Mouse (Mus musculus) small intestine, adult 2 months (tissue): ENCODE data around the gene Eaf2. TPM values are rescaled to one million over a fixed set of nuclear protein-coding genes. Genes with fewer than 3 reads are reported as not detected.

Experiments
- H3K27ac ChIP-seq: fragments of 200-500 bp; 2 replicates; pipeline ENCODE4 v1.5.1; 2012; ENCODE audit warnings: low read depth, low read length, control low read depth, inconsistent platforms; ENCODE audit not compliant: insufficient read depth
- H3K27me3 ChIP-seq: fragments of 200-500 bp; 2 replicates; pipeline ENCODE4 v1.6.1; 2012; ENCODE audit warnings: mild to moderate bottlenecking, moderate library complexity, low read length, inconsistent platforms; ENCODE audit not compliant: control insufficient read depth, insufficient read depth
- H3K36me3 ChIP-seq: fragments of 200-500 bp; 2 replicates; pipeline ENCODE4 v1.6.1; 2012; ENCODE audit warnings: mild to moderate bottlenecking, low read length, control low read depth, inconsistent platforms; ENCODE audit not compliant: control insufficient read depth, insufficient read depth
- H3K4me1 ChIP-seq: fragments of 200-500 bp; 2 replicates; pipeline ENCODE4 v1.6.1; 2012; ENCODE audit warnings: low read length, inconsistent platforms, mixed read lengths; ENCODE audit not compliant: control insufficient read depth, insufficient read depth, insufficient read length
- H3K4me3 ChIP-seq: fragments of 200-500 bp; 2 replicates; pipeline ENCODE4 v1.5.1; 2012; ENCODE audit warnings: low read depth, mild to moderate bottlenecking, control low read depth, inconsistent platforms, low read length, moderate library complexity
- CTCF ChIP-seq: fragments of 200-500 bp; IDR thresholded peaks from 2 replicates; pipeline ENCODE4 v1.5.1; 2012; ENCODE audit warnings: low read depth, mild to moderate bottlenecking, control low read depth, inconsistent platforms, low read length, moderate library complexity, mixed read lengths; ENCODE audit not compliant: insufficient replicate concordance, insufficient read length; ENCODE audit errors: extremely low read depth
- POLR2A ChIP-seq: fragments of 200-500 bp; IDR thresholded peaks from 2 replicates; pipeline ENCODE4 v1.6.1; 2012; ENCODE audit warnings: low read depth, mild to moderate bottlenecking, control low read depth, inconsistent platforms, low read length, moderate library complexity
- WGBS: fragments of 180-500 bp; shearing (Covaris S2); methylation state at CpG from one replicate; pipeline ENCODE4 v1.1.7; 2018; 5-methylcytosine and 5-hydroxymethylcytosine counted together
- polyA plus RNA-seq: library from polyadenylated mRNA; depleted of rRNA; stranded (reverse); fragments of >200 nt; gene quantifications from 2 replicates; pipeline ENCODE4 v1.2.3, GENCODE M21; 2012

Gene Eaf2
- polyA plus RNA-seq, 1 experiment, result 2.4 TPM

- no peak overlapping the region for H3K27ac ChIP-seq
- H3K4me3 ChIP-seq, result no peak overlapping the region
- no peak for TF ChIP-seq POLR2A
- no peak for TF ChIP-seq CTCF
- H3K4me1 ChIP-seq, result no peaks in the 10 kb centered on the region
- WGBS, result 41% methylated on average over 5 of the region's 5 CpGs
- no peaks in the 10 kb centered on the region for H3K27me3 ChIP-seq
- H3K36me3 ChIP-seq, result no peaks in the 10 kb centered on the region
Measured at GRCm38 (mm10) chr16:36772996-36773395, 101.8 kb downstream of the Eaf2 start.

DNA sequence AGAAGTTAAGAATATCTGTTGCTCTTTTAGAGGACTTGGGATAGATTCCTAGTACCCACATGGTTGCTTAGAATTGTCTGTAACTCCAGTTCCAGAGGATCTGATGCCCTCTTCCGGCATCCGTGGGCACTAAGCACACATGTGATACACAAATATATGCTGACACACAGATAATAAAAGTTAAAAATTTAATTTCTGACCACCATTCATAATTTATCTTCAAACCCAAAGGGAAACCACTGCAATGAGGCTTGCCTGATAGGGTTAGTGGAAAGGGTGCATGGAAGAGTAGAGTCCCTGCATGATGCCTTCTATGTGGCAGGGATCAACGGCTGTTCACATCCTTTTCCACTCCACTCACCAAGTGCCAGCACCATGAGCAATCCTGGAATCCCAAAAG, 103.1 kb downstream of the Eaf2 start:
- 92% methylated on average over 3 of the region's 3 CpGs for WGBS
- Histone ChIP-seq H3K27me3 (no peaks in the 10 kb centered on the region), H3K4me3 (no peak overlapping the region), H3K27ac (no peak overlapping the region), H3K4me1 (no peaks in the 10 kb centered on the region), H3K36me3 (no peaks in the 10 kb centered on the region)
- TF ChIP-seq CTCF (no peak), POLR2A (no peak)

DNA sequence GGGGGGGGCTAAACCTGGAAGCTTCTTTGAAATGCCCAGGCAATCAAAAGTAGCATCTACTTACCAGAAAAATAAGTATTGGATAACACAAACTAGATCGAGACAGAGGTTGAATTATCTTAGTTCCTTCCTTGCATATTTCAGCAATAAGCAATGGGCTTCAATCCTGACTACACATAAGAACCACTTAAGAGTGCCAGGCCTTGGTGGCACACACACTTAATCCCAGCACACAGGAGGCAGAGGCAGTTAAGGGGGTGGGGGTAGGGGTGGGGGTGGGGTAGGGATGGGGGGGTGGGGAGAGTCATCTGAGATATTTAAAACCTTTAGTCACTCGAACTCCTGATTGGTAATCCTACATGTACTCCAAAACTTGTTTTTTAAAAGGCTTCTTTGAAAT, 103.6 kb downstream of the Eaf2 start:
- Histone ChIP-seq H3K4me1 (no peaks in the 10 kb centered on the region), H3K4me3 (no peak overlapping the region), H3K36me3 (no peaks in the 10 kb centered on the region), H3K27me3 (no peaks in the 10 kb centered on the region), H3K27ac (no peak overlapping the region)
- WGBS, result 87% methylated on average over 2 of the region's 2 CpGs
- TF ChIP-seq POLR2A (no peak), CTCF (no peak)

DNA sequence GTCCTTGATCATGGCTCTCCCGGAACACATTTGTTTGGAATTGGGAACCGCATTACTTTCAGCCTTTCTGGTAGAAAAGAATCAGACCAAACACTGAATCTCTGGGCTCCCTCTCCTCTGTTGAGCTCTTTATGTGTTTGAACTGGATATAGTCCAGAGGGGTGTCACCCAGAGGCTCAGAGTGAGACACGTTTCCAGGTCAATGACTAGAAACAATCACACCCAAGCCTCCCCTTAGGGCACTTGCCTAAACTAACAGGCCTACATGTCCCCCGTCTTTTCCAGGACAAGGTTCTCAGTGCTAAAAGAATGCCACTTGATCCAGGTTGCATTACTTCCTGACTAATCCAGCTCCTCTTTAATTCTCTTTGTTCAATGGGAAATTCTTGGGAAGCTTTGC, 104.0 kb downstream of the Eaf2 start:
- Histone ChIP-seq H3K4me1 (no peaks in the 10 kb centered on the region), H3K27me3 (no peaks in the 10 kb centered on the region), H3K4me3 (no peak overlapping the region), H3K36me3 (no peaks in the 10 kb centered on the region), H3K27ac (no peak overlapping the region)
- TF ChIP-seq POLR2A (no peak), CTCF (no peak)
- WGBS, result 78% methylated on average over 4 of the region's 4 CpGs

GRCm38 (mm10) chr16:36770191-36770771, 104.5 kb downstream of the Eaf2 start:
- H3K36me3 ChIP-seq, result no peaks in the 10 kb centered on the region
- H3K4me1 ChIP-seq, result no peaks in the 10 kb centered on the region
- 89% methylated on average over 9 of the region's 13 CpGs for WGBS
- H3K27me3 ChIP-seq, result no peaks in the 10 kb centered on the region
- TF ChIP-seq POLR2A (no peak), CTCF (no peak)
- no peak overlapping the region for H3K27ac ChIP-seq
- no peak overlapping the region for H3K4me3 ChIP-seq

DNA sequence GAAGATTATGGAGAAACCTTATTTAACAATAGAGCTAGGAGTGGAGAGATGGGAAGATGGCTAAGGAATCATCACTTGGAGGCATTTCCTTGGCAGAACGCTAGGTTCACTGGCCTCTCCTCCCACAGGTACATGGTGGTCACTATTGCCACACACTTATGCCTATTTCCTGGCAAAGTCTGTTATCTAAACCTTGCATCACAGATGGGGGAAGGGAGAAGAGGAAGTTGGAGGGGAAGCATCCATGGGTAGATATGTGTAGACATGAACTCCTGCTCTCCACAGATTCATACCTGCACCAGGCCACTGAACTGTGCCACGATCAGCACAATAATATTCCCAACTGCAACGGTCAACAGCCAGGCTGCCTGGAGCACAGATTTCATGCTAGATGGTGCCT, 122.8 kb downstream of the Eaf2 start:
- Histone ChIP-seq H3K4me3 (no peak overlapping the region), H3K4me1 (no peaks in the 10 kb centered on the region), H3K27ac (no peak overlapping the region), H3K36me3 (no peaks in the 10 kb centered on the region), H3K27me3 (no peaks in the 10 kb centered on the region)
- WGBS, result 83% methylated on average over 3 of the region's 3 CpGs
- TF ChIP-seq CTCF (no peak), POLR2A (no peak)

GRCm38 (mm10) chr16:36747767-36748166, 127.0 kb downstream of the Eaf2 start:
- 54% methylated on average over 2 of the region's 2 CpGs for whole genome bisulfite sequencing
- Histone ChIP-seq H3K27me3 (no peaks in the 10 kb centered on the region), H3K4me1 (no peaks in the 10 kb centered on the region), H3K27ac (no peak overlapping the region), H3K36me3 (no peaks in the 10 kb centered on the region), H3K4me3 (no peak overlapping the region)
- no peak for TF ChIP-seq POLR2A
- TF ChIP-seq CTCF, result no peak

DNA sequence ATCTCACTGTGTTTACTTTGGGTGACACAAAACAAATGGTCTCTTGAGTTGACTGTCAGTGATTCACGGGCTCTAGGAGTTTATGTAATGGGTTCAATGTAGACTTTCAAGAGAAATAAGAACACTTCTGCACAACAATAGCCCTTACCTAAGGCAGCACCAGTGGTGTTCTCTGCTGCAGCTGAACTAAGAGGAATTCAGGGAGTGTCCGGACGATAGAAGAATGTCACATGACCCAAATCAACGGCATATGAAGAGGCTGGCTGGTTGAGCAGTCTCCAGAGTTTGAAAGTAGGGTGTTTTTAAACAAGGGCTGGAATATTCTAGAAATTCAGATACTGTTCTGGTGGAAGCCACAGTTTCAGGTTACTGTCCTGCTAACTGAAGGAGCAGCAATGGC, 127.7 kb downstream of the Eaf2 start:
- Histone ChIP-seq H3K4me3 (no peak overlapping the region), H3K27me3 (no peaks in the 10 kb centered on the region), H3K27ac (no peak overlapping the region), H3K36me3 (no peaks in the 10 kb centered on the region), H3K4me1 (no peaks in the 10 kb centered on the region)
- TF ChIP-seq POLR2A (no peak), CTCF (no peak)
- 43% methylated on average over 4 of the region's 4 CpGs for WGBS
